Mouse (Mus musculus): ENCODE results near the gene Txndc9. TPM values are rescaled to one million over a fixed set of nuclear protein-coding genes. Genes with fewer than 3 reads are reported as not detected.

The Txndc9 gene
- polyA plus RNA-seq (2015; fragmentation: Nextera tagmentation; extraction: Ambion mirVana) = 129 and 135 TPM in 2 replicates

- Histone ChIP-seq H3K27ac (peak within 1 kb of the TSS; percentile 94), H3K4me2 (peak within 1 kb of the TSS; percentile 81), H3K27me3 (replicated peaks) (no peaks in the 10 kb centered on the region), H3K4me1 (peaks cover 26% of the 10 kb centered on the region), H3K9ac (peak within 1 kb of the TSS; percentile 81), H3K9me3 (no peaks in the 10 kb centered on the region), H3K4me3 (peak within 1 kb of the TSS; percentile 71), H3K36me3 (replicated peaks) (peaks cover 20% of the 10 kb centered on the region; the same call in 1 of the 2 replicates)
- ATAC-seq (replicated peaks) = peak; percentile 94
- under 1% methylated on average over 50 of the region's 50 CpGs for WGBS
These were observed at the start of gene Txndc9, which contains the start of gene Eif5b for GRCm38 (mm10) chr1:37997867-37998266. TSS of gene Txndc9 (minus strand) at chr1:37997893. TSS of gene Eif5b (plus strand) at chr1:37998010.

- H3K9ac ChIP-seq = no peak overlapping the region
- 96% methylated on average over 2 of the region's 2 CpGs for WGBS
- ATAC-seq (replicated peaks) = no peak
- no peak overlapping the region for H3K4me2 ChIP-seq
- no peak overlapping the region for H3K4me3 ChIP-seq
- no peaks in the 10 kb centered on the region for H3K4me1 ChIP-seq
- H3K36me3 ChIP-seq (replicated peaks) = peaks cover 64% of the 10 kb centered on the region
- H3K27ac ChIP-seq = no peak overlapping the region
- H3K27me3 ChIP-seq (replicated peaks) = no peaks in the 10 kb centered on the region
- H3K9me3 ChIP-seq = 0 out of 2 replicates have a peak, but pooled peaks cover 2% of the 10 kb centered on the region
These were observed 41.2 kb upstream of the Txndc9 start for GRCm38 (mm10) chr1:38038898-38039297.

- H3K36me3 ChIP-seq (replicated peaks) = peaks cover 63% of the 10 kb centered on the region
- 93% methylated on average over 5 of the region's 5 CpGs for WGBS
- H3K27ac ChIP-seq = no peak overlapping the region
These were observed 39.7 kb upstream of the Txndc9 start for GRCm38 (mm10) chr1:38037375-38037774.

GRCm38 (mm10) chr1:38035521-38035920, 37.8 kb upstream of the Txndc9 start:
- H3K4me1 ChIP-seq = no peaks in the 10 kb centered on the region
- no peak overlapping the region for H3K27ac ChIP-seq
- H3K9ac ChIP-seq = no peak overlapping the region
- H3K4me3 ChIP-seq = no peak overlapping the region
- peaks cover 49% of the 10 kb centered on the region for H3K36me3 ChIP-seq (replicated peaks)
- no peaks in the 10 kb centered on the region for H3K9me3 ChIP-seq
- no peak overlapping the region for H3K4me2 ChIP-seq
- 93% methylated on average over 4 of the region's 4 CpGs for WGBS
- no peaks in the 10 kb centered on the region for H3K27me3 ChIP-seq (replicated peaks)
- ATAC-seq (replicated peaks) = no peak

More at GRCm38 (mm10) chr1:38037375-38037774, 39.7 kb upstream of the Txndc9 start:
- Histone ChIP-seq H3K4me2 (no peak overlapping the region), H3K4me1 (no peaks in the 10 kb centered on the region), H3K9ac (no peak overlapping the region), H3K4me3 (no peak overlapping the region), H3K27me3 (replicated peaks) (no peaks in the 10 kb centered on the region), H3K9me3 (0 out of 2 replicates have a peak, but pooled peaks cover 2% of the 10 kb centered on the region)
- no peak for ATAC-seq (replicated peaks)

GRCm38 (mm10) chr1:38031391-38031790, 33.7 kb upstream of the Txndc9 start:
- no peaks in the 10 kb centered on the region for H3K4me1 ChIP-seq
- no peaks in the 10 kb centered on the region for H3K9me3 ChIP-seq
- H3K36me3 ChIP-seq (replicated peaks) = peaks cover 10% of the 10 kb centered on the region; the same call in 1 of the 2 replicates
- 97% methylated on average over 5 of the region's 5 CpGs for WGBS
- no peak overlapping the region for H3K9ac ChIP-seq
- H3K4me2 ChIP-seq = no peak overlapping the region
- H3K27ac ChIP-seq = no peak overlapping the region
- no peak for ATAC-seq (replicated peaks)
- no peaks in the 10 kb centered on the region for H3K27me3 ChIP-seq (replicated peaks)
- no peak overlapping the region for H3K4me3 ChIP-seq

GRCm38 (mm10) chr1:38027301-38027700, 29.6 kb upstream of the Txndc9 start:
- Histone ChIP-seq H3K9me3 (no peaks in the 10 kb centered on the region), H3K4me2 (no peak overlapping the region), H3K4me3 (no peak overlapping the region), H3K36me3 (replicated peaks) (peaks cover 16% of the 10 kb centered on the region), H3K4me1 (no peaks in the 10 kb centered on the region), H3K9ac (no peak overlapping the region), H3K27me3 (replicated peaks) (no peaks in the 10 kb centered on the region), H3K27ac (no peak overlapping the region)
- ATAC-seq (replicated peaks) = no peak
- WGBS = 94% methylated on average over 7 of the region's 7 CpGs

- H3K4me1 ChIP-seq = no peaks in the 10 kb centered on the region
- ATAC-seq (replicated peaks) = no peak
- 93% methylated on average over 2 of the region's 2 CpGs for WGBS
- no peaks in the 10 kb centered on the region for H3K27me3 ChIP-seq (replicated peaks)
- H3K9ac ChIP-seq = no peak overlapping the region
- peaks cover 14% of the 10 kb centered on the region; the same call in 1 of the 2 replicates for H3K36me3 ChIP-seq (replicated peaks)
- no peak overlapping the region for H3K27ac ChIP-seq
- no peak overlapping the region for H3K4me3 ChIP-seq
- no peaks in the 10 kb centered on the region for H3K9me3 ChIP-seq
- no peak overlapping the region for H3K4me2 ChIP-seq
These were observed 17.0 kb upstream of the Txndc9 start for GRCm38 (mm10) chr1:38014551-38015203.

GRCm38 (mm10) chr1:38012509-38012908, 14.8 kb upstream of the Txndc9 start:
- ATAC-seq (replicated peaks) = no peak
- H3K9me3 ChIP-seq = no peaks in the 10 kb centered on the region
- H3K27me3 ChIP-seq (replicated peaks) = no peaks in the 10 kb centered on the region
- no peak overlapping the region for H3K4me2 ChIP-seq
- H3K4me1 ChIP-seq = no peaks in the 10 kb centered on the region
- H3K9ac ChIP-seq = no peak overlapping the region
- H3K4me3 ChIP-seq = no peak overlapping the region
- no peaks in the 10 kb centered on the region for H3K36me3 ChIP-seq (replicated peaks)
- no peak overlapping the region for H3K27ac ChIP-seq

GRCm38 (mm10) chr1:38012104-38012503, 14.4 kb upstream of the Txndc9 start:
- H3K4me1 ChIP-seq = no peaks in the 10 kb centered on the region
- no peak overlapping the region for H3K9ac ChIP-seq
- H3K4me2 ChIP-seq = no peak overlapping the region
- 87% methylated on average over 3 of the region's 3 CpGs for WGBS
- no peaks in the 10 kb centered on the region for H3K27me3 ChIP-seq (replicated peaks)
- H3K4me3 ChIP-seq = no peak overlapping the region
- H3K9me3 ChIP-seq = no peaks in the 10 kb centered on the region
- H3K27ac ChIP-seq = no peak overlapping the region
- no peak for ATAC-seq (replicated peaks)
- no peaks in the 10 kb centered on the region for H3K36me3 ChIP-seq (replicated peaks)

GRCm38 (mm10) chr1:38011647-38012046, 14.0 kb upstream of the Txndc9 start:
- H3K36me3 ChIP-seq (replicated peaks) = no peaks in the 10 kb centered on the region
- H3K9me3 ChIP-seq = no peaks in the 10 kb centered on the region
- no peak overlapping the region for H3K27ac ChIP-seq
- H3K4me2 ChIP-seq = no peak overlapping the region
- H3K27me3 ChIP-seq (replicated peaks) = no peaks in the 10 kb centered on the region
- no peak for ATAC-seq (replicated peaks)
- H3K4me3 ChIP-seq = no peak overlapping the region
- WGBS = 81% methylated on average over 6 of the region's 6 CpGs
- no peak overlapping the region for H3K9ac ChIP-seq
- no peaks in the 10 kb centered on the region for H3K4me1 ChIP-seq

GRCm38 (mm10) chr1:38006741-38007140, 9.0 kb upstream of the Txndc9 start:
- H3K4me2 ChIP-seq = no peak overlapping the region
- no peak overlapping the region for H3K9ac ChIP-seq
- H3K27me3 ChIP-seq (replicated peaks) = no peaks in the 10 kb centered on the region
- WGBS = 74% methylated on average over 3 of the region's 3 CpGs
- no peaks in the 10 kb centered on the region for H3K4me1 ChIP-seq
- no peaks in the 10 kb centered on the region for H3K9me3 ChIP-seq
- no peak overlapping the region for H3K27ac ChIP-seq
- no peaks in the 10 kb centered on the region for H3K36me3 ChIP-seq (replicated peaks)
- no peak for ATAC-seq (replicated peaks)
- H3K4me3 ChIP-seq = no peak overlapping the region

- no peaks in the 10 kb centered on the region for H3K36me3 ChIP-seq (replicated peaks)
- no peak overlapping the region for H3K4me2 ChIP-seq
- WGBS = 86% methylated on average over 3 of the region's 3 CpGs
- H3K27ac ChIP-seq = no peak overlapping the region
- H3K9me3 ChIP-seq = no peaks in the 10 kb centered on the region
- H3K4me3 ChIP-seq = no peak overlapping the region
- ATAC-seq (replicated peaks) = no peak
- H3K4me1 ChIP-seq = peaks cover 15% of the 10 kb centered on the region
- H3K27me3 ChIP-seq (replicated peaks) = no peaks in the 10 kb centered on the region
- no peak overlapping the region for H3K9ac ChIP-seq
These were observed 5.4 kb upstream of the Txndc9 start for GRCm38 (mm10) chr1:38003046-38003445.

GRCm38 (mm10) chr1:38001956-38002355, 4.3 kb upstream of the Txndc9 start:
- ATAC-seq (replicated peaks) = no peak
- Histone ChIP-seq H3K27ac (no peak overlapping the region), H3K9me3 (no peaks in the 10 kb centered on the region), H3K9ac (no peak overlapping the region), H3K4me3 (no peak overlapping the region), H3K27me3 (replicated peaks) (no peaks in the 10 kb centered on the region), H3K36me3 (replicated peaks) (no peaks in the 10 kb centered on the region), H3K4me2 (no peak overlapping the region), H3K4me1 (peaks cover 15% of the 10 kb centered on the region)
- 95% methylated on average over 9 of the region's 9 CpGs for WGBS

All from midbrain, embryonic 15.5 days (tissue).